Mouse (Mus musculus): ENCODE measurements around the gene Wwox. TPM values are rescaled to one million over a fixed set of nuclear protein-coding genes. Genes with fewer than 3 reads are reported as not detected.

The Wwox gene
- polyA plus RNA-seq, 3 experiments from 2014 or later: 8.6 to 17.2 (median 12.6) TPM

- no peak for ATAC-seq
Measured at GRCm38 (mm10) chr8:114548360-114548759, 108.9 kb downstream of the Wwox start.

- ATAC-seq: no peak
Measured at GRCm38 (mm10) chr8:114548837-114549236, 109.4 kb downstream of the Wwox start.

- no peak for ATAC-seq
Measured at GRCm38 (mm10) chr8:114550029-114550428, 110.6 kb downstream of the Wwox start.

GRCm38 (mm10) chr8:114552606-114553005 lies 113.2 kb downstream of the Wwox start:
- no peak for ATAC-seq

GRCm38 (mm10) chr8:114554966-114555365 lies 115.5 kb downstream of the Wwox start:
- no peak for ATAC-seq

- no peak for ATAC-seq
Measured at GRCm38 (mm10) chr8:114555491-114556202, 116.2 kb downstream of the Wwox start.

GRCm38 (mm10) chr8:114561191-114561590 lies 121.7 kb downstream of the Wwox start:
- no peak for ATAC-seq

GRCm38 (mm10) chr8:114562486-114562885 lies 123.0 kb downstream of the Wwox start:
- no peak for ATAC-seq

GRCm38 (mm10) chr8:114563361-114563760 lies 123.9 kb downstream of the Wwox start:
- ATAC-seq: no peak

- ATAC-seq: no peak
Measured at GRCm38 (mm10) chr8:114564036-114564435, 124.6 kb downstream of the Wwox start.

GRCm38 (mm10) chr8:114568531-114569166 lies 129.2 kb downstream of the Wwox start:
- ATAC-seq: no peak

- no peak for ATAC-seq
Measured at GRCm38 (mm10) chr8:114573014-114573746, 133.7 kb downstream of the Wwox start.

GRCm38 (mm10) chr8:114573747-114574093 lies 134.3 kb downstream of the Wwox start:
- ATAC-seq: no peak

- ATAC-seq: no peak
Measured at GRCm38 (mm10) chr8:114579292-114579691, 139.8 kb downstream of the Wwox start.

GRCm38 (mm10) chr8:114580684-114581083 lies 141.2 kb downstream of the Wwox start:
- no peak for ATAC-seq

- no peak for ATAC-seq
Measured at GRCm38 (mm10) chr8:114590336-114590867, 150.9 kb downstream of the Wwox start.

- no peak for ATAC-seq
Measured at GRCm38 (mm10) chr8:114591296-114592280, 152.1 kb downstream of the Wwox start.

- no peak for ATAC-seq
Measured at GRCm38 (mm10) chr8:114593424-114594157, 154.1 kb downstream of the Wwox start.

- no peak for ATAC-seq
Measured at GRCm38 (mm10) chr8:114594811-114595210, 155.4 kb downstream of the Wwox start.

- no peak for ATAC-seq
Measured at GRCm38 (mm10) chr8:114599555-114599954, 160.1 kb downstream of the Wwox start.

- no peak for ATAC-seq
Measured at GRCm38 (mm10) chr8:114600196-114600595, 160.7 kb downstream of the Wwox start.

All from inflammation-experienced regulatory T-cells, adult 6 months (primary cell).